Mouse (Mus musculus) adrenal gland, postnatal 25 days (tissue): ENCODE results near the gene Kcnip4. TPM values are rescaled to one million over a fixed set of nuclear protein-coding genes. Genes with fewer than 3 reads are reported as not detected.

Source experiments
- DNase-seq: peaks from one replicate; pipeline ENCODE4 v3.0.0; 2021; ENCODE audit warnings: mixed read lengths
- total RNA-seq: library from RNA; stranded (reverse); gene quantifications from 2 replicates; pipeline ENCODE4 v1.2.3, GENCODE M21; 2021

The Kcnip4 gene
- total RNA-seq, 1 experiment from 2014 or later, result 3.6 TPM

DNA sequence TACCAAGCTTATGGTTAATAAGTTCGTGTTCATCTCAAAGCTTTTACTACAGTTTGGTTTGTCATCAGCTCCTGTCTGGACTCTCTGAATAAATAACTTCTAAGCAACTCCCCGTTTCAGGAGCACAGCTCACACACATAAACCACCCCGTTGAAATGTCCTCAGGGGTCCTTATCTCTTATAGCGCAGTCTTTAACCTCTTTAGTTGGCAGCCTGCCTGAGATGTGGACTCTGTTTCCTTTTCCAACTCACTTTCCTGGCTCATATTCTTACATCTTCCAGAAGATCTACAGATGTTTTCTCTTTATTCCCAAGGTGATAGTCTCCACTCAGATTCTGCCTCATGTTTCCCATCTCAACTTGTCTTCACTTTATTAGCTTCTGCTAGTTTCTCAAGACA lies 1116.4 kb downstream of the Kcnip4 start:
- DNase-seq, result no peak

GRCm38 (mm10) chr5:48402497-48402896 lies 1122.2 kb downstream of the Kcnip4 start:
- DNase-seq, result no peak

- DNase-seq, result peak; percentile 92
These were observed 1152.6 kb downstream of the Kcnip4 start for GRCm38 (mm10) chr5:48371890-48372766.

- no peak for DNase-seq
These were observed 1175.4 kb downstream of the Kcnip4 start for GRCm38 (mm10) chr5:48349309-48349708.

DNA sequence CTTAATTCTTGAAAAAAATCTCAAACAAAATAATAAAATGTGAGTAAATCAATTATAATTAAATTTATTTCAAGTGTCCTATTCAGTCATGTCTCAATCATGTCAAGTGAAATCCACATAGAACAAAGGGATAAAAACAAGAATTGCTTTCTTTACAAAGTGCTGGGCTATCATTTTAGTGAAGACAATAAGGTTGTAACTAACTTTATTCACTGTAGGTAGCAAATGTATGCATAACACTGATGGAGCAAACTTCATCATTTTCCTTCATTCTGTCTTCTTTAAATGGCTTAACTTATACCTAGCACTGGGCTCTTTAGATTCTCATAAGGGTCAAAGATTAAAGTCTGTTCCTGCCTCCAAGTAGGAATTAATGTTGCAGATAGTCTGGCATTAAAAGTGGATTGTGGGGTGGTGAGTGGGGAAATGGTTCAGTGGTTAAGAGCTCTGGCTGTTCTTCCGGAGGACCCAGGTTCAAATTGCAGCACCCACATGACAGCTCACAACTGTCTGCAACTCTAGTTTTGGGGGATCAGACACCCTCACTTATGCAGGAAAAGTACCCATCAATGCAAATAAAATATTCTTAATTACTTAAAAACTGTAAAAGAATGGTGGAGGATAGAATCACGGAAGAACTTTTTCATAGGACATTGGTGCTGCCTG lies 1178.6 kb downstream of the Kcnip4 start:
- no peak for DNase-seq

DNA sequence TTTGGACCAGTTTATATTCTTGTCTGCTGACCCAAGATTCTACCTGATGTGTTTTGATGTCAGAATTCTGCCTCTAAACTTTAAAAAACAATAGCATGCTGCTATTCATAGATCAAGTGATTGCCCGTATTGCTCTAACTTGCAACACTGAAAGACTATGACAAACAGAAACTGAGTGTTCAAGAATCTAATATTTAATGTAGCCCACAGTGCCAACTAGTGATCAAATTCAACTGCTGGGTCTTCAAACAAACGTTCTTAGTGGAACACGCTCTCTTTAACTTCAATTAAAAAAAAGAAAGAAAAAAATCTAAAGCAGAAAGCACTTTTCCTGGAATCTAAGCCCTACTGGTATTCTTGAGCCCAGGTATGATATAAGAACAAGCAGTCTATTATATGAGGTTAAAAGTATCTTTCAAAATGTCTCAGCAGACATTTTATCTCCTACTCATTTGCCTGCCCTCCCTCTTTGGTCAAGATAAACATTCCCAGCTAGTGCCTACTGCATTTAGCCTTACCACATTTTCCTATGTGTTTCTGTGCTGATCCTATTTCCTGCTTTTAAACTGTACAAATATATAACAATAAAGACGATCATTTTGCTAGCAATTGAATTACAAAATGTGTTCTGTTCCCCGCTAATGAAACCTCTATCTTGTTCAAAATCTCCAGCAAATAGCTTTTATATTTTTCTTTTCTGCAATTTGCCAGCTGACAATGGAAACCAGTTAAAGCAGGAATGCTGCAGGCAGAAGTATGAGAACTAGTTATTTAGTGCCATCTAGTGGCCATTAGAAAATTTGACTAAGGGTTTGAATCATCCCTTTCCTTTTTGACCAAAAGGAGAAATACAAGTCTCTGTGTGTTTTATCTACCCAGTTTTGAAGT lies 1179.4 kb downstream of the Kcnip4 start:
- DNase-seq, result no peak

GRCm38 (mm10) chr5:48340808-48341433 lies 1183.8 kb downstream of the Kcnip4 start:
- no peak for DNase-seq
